Mouse (Mus musculus) megakaryocyte, embryonic 14.5 days (primary cell): ENCODE data around the gene Ocm.

Experiments
- FLI1 ChIP-seq: IDR thresholded peaks from 2 replicates; pipeline ENCODE4 v1.6.1; 2012; ENCODE audit warnings: low read length, inconsistent platforms, mixed read lengths
- GATA1 ChIP-seq: IDR thresholded peaks from 3 replicates; pipeline ENCODE4 v1.6.1; 2012; ENCODE audit warnings: mixed read lengths, low read length, inconsistent platforms, borderline replicate concordance

DNA sequence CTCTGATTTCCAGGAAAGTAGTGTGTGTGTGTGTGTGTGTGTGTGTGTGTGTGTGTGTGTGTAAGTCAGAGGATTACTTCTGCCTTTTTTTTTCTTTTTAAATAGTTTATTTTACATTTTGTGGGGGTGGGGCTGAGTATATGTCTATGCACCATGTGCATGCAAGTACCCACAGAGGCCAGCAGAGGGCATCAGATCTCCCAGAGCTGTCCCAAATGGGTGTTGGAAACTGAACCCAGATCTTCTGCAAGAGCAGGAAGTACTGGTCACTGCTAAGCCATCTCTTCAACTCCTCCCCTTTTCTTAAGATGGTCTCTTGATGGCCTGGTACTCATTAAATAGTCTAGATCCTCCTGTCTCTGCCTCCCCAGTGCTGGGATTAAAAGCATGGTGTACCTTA lies 24.8 kb upstream of the Ocm start:
- TF ChIP-seq GATA1 (no peak), FLI1 (no peak)
